Mouse (Mus musculus): ENCODE results near the gene S1pr4.

GRCm38 (mm10) chr10:81463531-81463930, 36.4 kb downstream of the S1pr4 start:
- TF ChIP-seq CTCF (IDR thresholded peaks at IDR 0.05; ENCODE audit: low read depth) (no peak), EP300 (IDR thresholded peaks at IDR 0.05; ENCODE audit: low read depth) (no peak)

Measured in liver, postnatal 0 days (tissue).